23 mouse cellular contexts compared by ENCODE assay signal in the genomic region with DNA sequence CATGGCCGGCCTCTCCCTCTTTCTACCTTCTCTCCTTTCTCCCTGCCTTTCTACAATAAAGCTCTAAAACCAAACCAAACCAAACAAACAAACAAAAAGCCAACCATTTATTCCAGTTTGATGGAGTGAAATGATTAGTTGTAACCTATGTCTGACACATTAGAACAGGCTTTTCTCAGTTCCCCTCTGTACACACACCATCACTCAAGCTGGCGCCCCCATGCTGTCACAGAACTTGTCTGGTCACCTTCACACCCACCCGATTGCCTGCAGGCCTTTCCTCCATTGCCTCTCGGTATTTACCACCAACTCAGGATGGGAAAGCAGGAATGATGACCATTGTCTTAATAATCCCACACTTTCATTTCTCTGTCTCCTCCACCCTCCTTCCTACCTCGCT. TPM values are rescaled to one million over a fixed set of nuclear protein-coding genes. Genes with fewer than 3 reads are reported as not detected.
A peak's percentile ranks its signal among the peaks of the same experiment; 100 is the strongest.
DNase-seq lines count a peak whose midpoint lies in the region; ATAC-seq and TF ChIP-seq lines count a peak whose summit lies in the region.
"Had no signal": no experiment of that assay in that cellular context is flagged by ENCODE, and none has a peak within 500 bp of the region (broad histone marks: within the 10 kb centered on the region; RNA-seq: fewer than 3 reads in every experiment).

No protein-coding gene starts in this region.

- 64% methylated on average over 5 of the region's 5 CpGs for WGBS in intestine, postnatal 0 days
- WGBS in intestine, embryonic 15.5 days = 66% methylated on average over 5 of the region's 5 CpGs

- no peak for TF ChIP-seq EP300 in ES-Bruce4 (IDR thresholded peaks at IDR 0.05; ENCODE audit: insufficient read depth, low read depth, low read length)

- no peak overlapping the region for H3K4me2 ChIP-seq in intestine, postnatal 0 days (replicated peaks; ENCODE audit: low read depth)
- H3K4me2 ChIP-seq in intestine, embryonic 15.5 days (replicated peaks) = no peak overlapping the region
- H3K4me2 ChIP-seq: embryonic facial prominence, embryonic 12.5 days; embryonic facial prominence, embryonic 15.5 days; forebrain, embryonic 12.5 days; forebrain, embryonic 15.5 days; heart, embryonic 11.5 days; hindbrain, embryonic 14.5 days had no signal

- no peak overlapping the region for H3K27ac ChIP-seq in intestine, postnatal 0 days (ENCODE audit: low read depth, low read length)
- H3K27ac ChIP-seq in intestine, embryonic 15.5 days = no peak overlapping the region
- H3K27ac ChIP-seq in ES-Bruce4 (ENCODE audit: insufficient read depth, low read length) = no peak overlapping the region
- H3K27ac ChIP-seq: embryonic facial prominence, embryonic 12.5 days; embryonic facial prominence, embryonic 15.5 days; forebrain, embryonic 12.5 days; forebrain, embryonic 15.5 days; hindbrain, embryonic 10.5 days; hindbrain, embryonic 14.5 days had no signal

- no peak overlapping the region for H3K4me3 ChIP-seq in intestine, postnatal 0 days (ENCODE audit: low read depth, low read length)
- H3K4me3 ChIP-seq in intestine, embryonic 15.5 days (replicated peaks) = no peak overlapping the region
- no peak overlapping the region for H3K4me3 ChIP-seq in ES-Bruce4 (ENCODE audit: low read depth, low read length)
- H3K4me3 ChIP-seq: embryonic facial prominence, embryonic 12.5 days; embryonic facial prominence, embryonic 15.5 days; forebrain, embryonic 12.5 days; forebrain, embryonic 15.5 days; hindbrain, embryonic 10.5 days had no signal

- ATAC-seq in intestine, postnatal 0 days = no peak
- ATAC-seq in intestine, embryonic 15.5 days = no peak
- no peak for ATAC-seq in CD4-positive, CD25-positive, alpha-beta regulatory T cell, adult 4 months
- ATAC-seq: forebrain, embryonic 15.5 days had no signal

- no peak overlapping the region for H3K9ac ChIP-seq in intestine, postnatal 0 days (ENCODE audit: low read depth, low read length)
- H3K9ac ChIP-seq in intestine, embryonic 15.5 days = no peak overlapping the region
- no peak overlapping the region for H3K9ac ChIP-seq in ES-Bruce4 (ENCODE audit: low read depth, poor library complexity, severe bottlenecking)
- H3K9ac ChIP-seq: embryonic facial prominence, embryonic 12.5 days; embryonic facial prominence, embryonic 15.5 days; forebrain, embryonic 12.5 days; forebrain, embryonic 15.5 days; hindbrain, embryonic 14.5 days had no signal

- peak; percentile 12; the same call in 1 of the 2 replicates for TF ChIP-seq CTCF in intestine, postnatal 0 days (IDR thresholded peaks at IDR 0.05; ENCODE audit: low read depth)
- peak; percentile 19 for TF ChIP-seq CTCF in ES-Bruce4 (IDR thresholded peaks at IDR 0.05; ENCODE audit: low read depth, low read length)

- H3K36me3 ChIP-seq in intestine, postnatal 0 days (ENCODE audit: control insufficient read depth, insufficient read depth) = peaks cover 48% of the 10 kb centered on the region
- 0 out of 2 replicates have a peak, but pooled peaks cover 8% of the 10 kb centered on the region for H3K36me3 ChIP-seq in intestine, embryonic 15.5 days
- no peaks in the 10 kb centered on the region for H3K36me3 ChIP-seq in ES-Bruce4 (ENCODE audit: control insufficient read depth, insufficient read depth, low read length, poor library complexity, severe bottlenecking)

- H3K9me3 ChIP-seq in intestine, postnatal 0 days (ENCODE audit: control insufficient read depth) = no peaks in the 10 kb centered on the region
- no peaks in the 10 kb centered on the region for H3K9me3 ChIP-seq in intestine, embryonic 15.5 days
- H3K9me3 ChIP-seq in ES-Bruce4 (replicated peaks; ENCODE audit: control insufficient read depth, insufficient read depth, low read length, poor library complexity, severe bottlenecking) = no peaks in the 10 kb centered on the region
- H3K9me3 ChIP-seq: embryonic facial prominence, embryonic 12.5 days; embryonic facial prominence, embryonic 15.5 days; forebrain, embryonic 12.5 days; forebrain, embryonic 15.5 days; hindbrain, embryonic 10.5 days had no signal

- no peaks in the 10 kb centered on the region for H3K4me1 ChIP-seq in intestine, postnatal 0 days (replicated peaks; ENCODE audit: control insufficient read depth, insufficient read depth, low read length)
- no peaks in the 10 kb centered on the region for H3K4me1 ChIP-seq in intestine, embryonic 15.5 days (replicated peaks)
- H3K4me1 ChIP-seq in ES-Bruce4 (ENCODE audit: control insufficient read depth, insufficient read depth, low read length) = no peaks in the 10 kb centered on the region
- H3K4me1 ChIP-seq: embryonic facial prominence, embryonic 12.5 days; embryonic facial prominence, embryonic 15.5 days; forebrain, embryonic 12.5 days; forebrain, embryonic 15.5 days; hindbrain, embryonic 10.5 days had no signal

- peak; percentile 27 for DNase-seq in R1 (ENCODE audit: low read depth, low spot score)
- peak; percentile 20 for DNase-seq in gonadal fat pad, adult 2 months (ENCODE audit: low read depth)
- no peak for DNase-seq in ovary, postnatal 36 days (ENCODE audit: low spot score)
- no peak for DNase-seq in right cerebral cortex, postnatal 25 days
- DNase-seq: adrenal gland, adult 2 months; adrenal gland, postnatal 14 days; cerebellum, adult 18-20 months; cerebellum, adult 9-10 months; cerebellum, postnatal 25 days; gastrocnemius, postnatal 25 days; heart, postnatal 36 days; kidney, adult 18-20 months had no signal

- TF ChIP-seq POLR2A in ES-Bruce4 (IDR thresholded peaks at IDR 0.05; ENCODE audit: insufficient read depth, low read length) = no peak

- H3K27me3 ChIP-seq in intestine, postnatal 0 days (replicated peaks; ENCODE audit: control insufficient read depth, insufficient read depth, low read length) = no peaks in the 10 kb centered on the region
- H3K27me3 ChIP-seq in intestine, embryonic 15.5 days (replicated peaks) = no peaks in the 10 kb centered on the region
- H3K27me3 ChIP-seq in ES-Bruce4 (ENCODE audit: control insufficient read depth, insufficient read depth, low read length, poor library complexity, severe bottlenecking) = no peaks in the 10 kb centered on the region
- H3K27me3 ChIP-seq: embryonic facial prominence, embryonic 12.5 days; embryonic facial prominence, embryonic 15.5 days; forebrain, embryonic 12.5 days; forebrain, embryonic 15.5 days had no signal

RNA-seq across cellular contexts. Expression of a gene that starts 43.0 kb away (rescaled TPM):
- 7.8 and 8.4 TPM in 2 replicates for polyA plus RNA-seq in intestine, postnatal 0 days (2015; fragmentation: Nextera tagmentation; extraction: Ambion mirVana)
- 14.6 and 15.3 TPM in 2 replicates for polyA plus RNA-seq in intestine, embryonic 15.5 days (2015; fragmentation: Nextera tagmentation; extraction: Ambion mirVana)
- 32.5 and 32.9 TPM in 2 replicates for polyA plus RNA-seq in ES-Bruce4 (2011; ENCODE audit: insufficient read depth, insufficient read length, low read depth, missing spikeins)
- 29.9 and 30.0 TPM in 2 replicates for polyA plus RNA-seq in gonadal fat pad, adult 2 months (2012; rRNA removed)
- 10 to 100 TPM; 19.4 to 23.0 TPM for polyA plus RNA-seq in CD4-positive, CD25-positive, alpha-beta regulatory T cell, adult 4 months (2017; shearing (Covaris generic))

Comparison
In these comparisons a context has a peak if more than half of its experiments do, and no peak if none do; other contexts are left out.
1. DNase-seq: peak in R1 (single experiment) and gonadal fat pad, adult 2 months (single experiment); none in ovary, postnatal 36 days (single experiment) and right cerebral cortex, postnatal 25 days (single experiment).